In the genomic region with DNA sequence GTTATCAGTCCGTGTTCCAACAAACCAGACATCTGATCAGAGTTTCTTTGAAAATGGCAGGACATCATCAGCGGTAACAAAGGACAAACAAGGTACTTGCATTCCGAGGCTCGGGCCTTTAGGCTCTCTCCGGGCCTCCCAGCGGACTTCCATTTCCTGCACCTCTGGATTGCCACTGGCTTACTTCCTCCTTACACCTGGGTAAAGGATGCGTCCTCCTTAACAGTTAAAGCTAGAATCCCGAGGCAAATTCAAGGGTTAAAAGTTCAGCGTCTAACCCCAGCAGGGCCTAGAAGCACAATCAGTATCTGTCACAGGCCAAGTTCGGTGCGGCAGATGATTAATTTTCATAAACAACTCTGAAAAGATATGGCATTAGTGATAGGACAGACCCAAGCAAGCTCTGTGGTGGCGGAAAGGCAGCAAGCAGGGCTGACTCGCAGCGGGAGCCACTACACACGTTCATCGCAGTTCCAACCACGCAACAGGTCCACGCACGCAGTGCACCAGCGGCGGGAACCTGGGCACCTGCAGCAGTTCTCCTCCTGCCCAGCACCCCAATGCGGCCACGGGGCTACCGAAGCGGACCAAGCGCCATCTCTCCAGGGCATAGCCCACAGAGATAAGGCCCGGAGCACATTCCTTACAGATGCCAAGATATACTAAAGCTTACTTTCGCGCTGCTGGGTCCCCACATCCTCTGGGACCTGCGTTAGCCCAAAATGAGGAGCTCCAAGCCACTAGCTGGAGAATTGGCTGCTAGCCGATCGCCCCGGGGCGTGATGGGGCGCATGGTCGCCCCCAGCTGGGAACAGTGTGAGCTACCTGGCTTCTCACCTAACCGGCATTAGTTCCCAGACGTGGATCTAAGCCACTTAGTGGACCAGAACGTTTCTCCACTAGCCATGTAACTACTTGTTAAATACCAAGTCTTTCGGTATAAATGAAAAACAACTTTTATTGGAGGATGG, we compare ENCODE assay signal across 8 mouse cellular contexts. TPM values are rescaled to one million over a fixed set of nuclear protein-coding genes. Genes with fewer than 3 reads are reported as not detected.
A peak's percentile ranks its signal among the peaks of the same experiment; 100 is the strongest.
DNase-seq lines count a peak whose midpoint lies in the region; ATAC-seq and TF ChIP-seq lines count a peak whose summit lies in the region.

No protein-coding gene starts in this region.

- no peak for TF ChIP-seq POLR2A in myocyte (IDR thresholded peaks at IDR 0.05; ENCODE audit: insufficient read length, low read depth)

- H3K9me3 ChIP-seq in intestine, embryonic 15.5 days = no peaks in the 10 kb centered on the region
- H3K9me3 ChIP-seq in liver, embryonic 13.5 days (replicated peaks) = no peaks in the 10 kb centered on the region

- peak overlapping the region; percentile 93 for H3K4me2 ChIP-seq in intestine, embryonic 15.5 days (replicated peaks)
- peak overlapping the region; percentile 95 for H3K4me2 ChIP-seq in liver, embryonic 13.5 days
- H3K4me2 ChIP-seq in myocyte (ENCODE audit: low read depth) = peak overlapping the region; percentile 95

- peak; percentile 20 to 23 for DNase-seq in left cerebral cortex, adult 18-20 months (ENCODE audit: low spot score in 2 of 2)
- no peak for DNase-seq in left cerebral cortex, postnatal 14 days (ENCODE audit: low spot score in 2 of 2)
- peak; percentile 38 for DNase-seq in cerebellum, adult 8-10 months
- peak; percentile 22 for DNase-seq in gastrocnemius, postnatal 14 days
- peak; percentile 27 for DNase-seq in liver, embryonic 13.5 days
- DNase-seq in testis, postnatal 10 days (ENCODE audit: low spot score) = peak; percentile 60

- intact Hi-C loops in left cerebral cortex, postnatal 14 days (cut with DNase I) = no loop called here
- intact Hi-C loops in gastrocnemius, postnatal 14 days (cut with DNase I; ENCODE audit: low total_unique reads) = loop anchor here (10.0 kb wide), 1 partner anchor 119 kb away; no protein-coding TSS in a partner anchor

- no peaks in the 10 kb centered on the region for H3K27me3 ChIP-seq in intestine, embryonic 15.5 days (replicated peaks)
- H3K27me3 ChIP-seq in liver, embryonic 13.5 days = peaks cover 35% of the 10 kb centered on the region
- no peaks in the 10 kb centered on the region for H3K27me3 ChIP-seq in myocyte (ENCODE audit: control insufficient read depth, insufficient read depth, insufficient read length)

- peak overlapping the region; percentile 78 for H3K9ac ChIP-seq in intestine, embryonic 15.5 days
- H3K9ac ChIP-seq in liver, embryonic 13.5 days = peak overlapping the region; percentile 77

- peaks cover 2% of the 10 kb centered on the region for H3K79me2 ChIP-seq in myocyte (ENCODE audit: control insufficient read depth, insufficient read depth)

- 1% methylated on average over 40 of the region's 40 CpGs for WGBS in intestine, embryonic 15.5 days
- WGBS in liver, embryonic 13.5 days (ENCODE audit: insufficient replicate concordance) = 1% methylated on average over 40 of the region's 40 CpGs

- no peaks in the 10 kb centered on the region for H3K36me3 ChIP-seq in intestine, embryonic 15.5 days
- no peaks in the 10 kb centered on the region for H3K36me3 ChIP-seq in liver, embryonic 13.5 days
- H3K36me3 ChIP-seq in myocyte (ENCODE audit: control insufficient read depth, insufficient read depth) = no peaks in the 10 kb centered on the region

- H3K4me3 ChIP-seq in intestine, embryonic 15.5 days (replicated peaks) = peak overlapping the region; percentile 82
- peak overlapping the region; percentile 75 for H3K4me3 ChIP-seq in liver, embryonic 13.5 days (replicated peaks)
- H3K4me3 ChIP-seq in myocyte = peak overlapping the region; percentile 70

- peaks cover 14% of the 10 kb centered on the region; the same call in 1 of the 2 replicates for H3K4me1 ChIP-seq in intestine, embryonic 15.5 days (replicated peaks)
- peaks cover 25% of the 10 kb centered on the region for H3K4me1 ChIP-seq in liver, embryonic 13.5 days (replicated peaks)

- peak; percentile 67 for ATAC-seq in intestine, embryonic 15.5 days
- peak; percentile 59 for ATAC-seq in liver, embryonic 13.5 days (ENCODE audit: low read depth)

- H3ac ChIP-seq in myocyte (ENCODE audit: control insufficient read depth, insufficient read length) = peak overlapping the region; percentile 55

- H3K27ac ChIP-seq in intestine, embryonic 15.5 days = peak overlapping the region; percentile 87
- no peak overlapping the region for H3K27ac ChIP-seq in liver, embryonic 13.5 days

TF ChIP-seq in myocyte, 11 proteins besides CTCF, POLR2A, EP300 and RAD21:
- TF ChIP-seq MYOG (IDR thresholded peaks at IDR 0.05; ENCODE audit: control insufficient read depth in 1 of 3, insufficient read depth in 1 of 3, insufficient read length in 2 of 3, low read depth in 2 of 3) (no peak), REST (IDR thresholded peaks at IDR 0.05; ENCODE audit: insufficient read depth, insufficient read length) (no peak), TCF12 (IDR thresholded peaks at IDR 0.05; ENCODE audit: insufficient read depth, poor library complexity, severe bottlenecking) (no peak), CEBPB (IDR thresholded peaks at IDR 0.05; ENCODE audit: insufficient read depth, poor library complexity, severe bottlenecking) (no peak), E2F4 (IDR thresholded peaks at IDR 0.05; ENCODE audit: insufficient read depth) (no peak), MYOD1 (IDR thresholded peaks at IDR 0.05; ENCODE audit: control insufficient read depth in 1 of 3, insufficient read length in 2 of 3, low read depth in 2 of 3) (no peak), SRF (IDR thresholded peaks at IDR 0.05; ENCODE audit: control insufficient read depth, insufficient read length, low read depth) (no peak), USF1 (IDR thresholded peaks at IDR 0.05; ENCODE audit: low read depth) (no peak), TCF3 (IDR thresholded peaks at IDR 0.05; ENCODE audit: insufficient read length, low read depth) (no peak), MAX (IDR thresholded peaks at IDR 0.05; ENCODE audit: low read depth) (no peak), POLR2AphosphoS2 (IDR thresholded peaks at IDR 0.05; ENCODE audit: insufficient read length, low read depth) (no peak)

RNA-seq across cellular contexts. Expression of gene Lrrc1, which starts 1.0 kb away (rescaled TPM):
- 1 to 10 TPM; 5.3 to 8.3 TPM for total RNA-seq in left cerebral cortex, adult 18-20 months (2021)
- total RNA-seq in left cerebral cortex, postnatal 14 days (2021) = 1 to 10 TPM; 5.5 to 5.8 TPM
- total RNA-seq in gastrocnemius, postnatal 14 days (2021) = 1 to 10 TPM; 1.2 to 1.6 TPM
- polyA plus RNA-seq in intestine, embryonic 15.5 days (2015; fragmentation: Nextera tagmentation; extraction: Ambion mirVana) = 14.1 and 16.1 TPM in 2 replicates
- 3.1 and 3.5 TPM in 2 replicates for polyA plus RNA-seq in liver, embryonic 13.5 days (2015; fragmentation: Nextera tagmentation; extraction: Ambion mirVana)
- polyA plus RNA-seq in myocyte (2012; fragmentation: generic; extraction: Trizol) = 10.4 TPM

Comparison
In these comparisons a context has a peak if more than half of its experiments do, and no peak if none do; other contexts are left out.
1. DNase-seq: peak in left cerebral cortex, adult 18-20 months (2 of 2), cerebellum, adult 8-10 months (single experiment), gastrocnemius, postnatal 14 days (single experiment), liver, embryonic 13.5 days (single experiment) and testis, postnatal 10 days (single experiment); none in left cerebral cortex, postnatal 14 days (0 of 2).
2. Peak in every context shown above with its lines, with median percentiles within 50 percentile points of each other: H3K4me2 ChIP-seq and H3K4me3 ChIP-seq.